Mouse (Mus musculus) small intestine, adult 10 weeks (tissue): ENCODE data around the gene Nyap2. TPM values are rescaled to one million over a fixed set of nuclear protein-coding genes. Genes with fewer than 3 reads are reported as not detected.

Experiments
- polyA plus RNA-seq: library from polyadenylated mRNA; stranded (reverse); fragments of 350-450 nt; fragmentation: Illumina TruSeq; extraction: RNeasy Lipid Tissue Mini Kit (QIAGEN cat#74804); gene quantifications from one replicate; pipeline ENCODE4 v1.2.3, GENCODE M21; 2014; ENCODE audit warnings: low replicate concordance

Gene Nyap2
- 0.07 TPM for polyA plus RNA-seq

DNA sequence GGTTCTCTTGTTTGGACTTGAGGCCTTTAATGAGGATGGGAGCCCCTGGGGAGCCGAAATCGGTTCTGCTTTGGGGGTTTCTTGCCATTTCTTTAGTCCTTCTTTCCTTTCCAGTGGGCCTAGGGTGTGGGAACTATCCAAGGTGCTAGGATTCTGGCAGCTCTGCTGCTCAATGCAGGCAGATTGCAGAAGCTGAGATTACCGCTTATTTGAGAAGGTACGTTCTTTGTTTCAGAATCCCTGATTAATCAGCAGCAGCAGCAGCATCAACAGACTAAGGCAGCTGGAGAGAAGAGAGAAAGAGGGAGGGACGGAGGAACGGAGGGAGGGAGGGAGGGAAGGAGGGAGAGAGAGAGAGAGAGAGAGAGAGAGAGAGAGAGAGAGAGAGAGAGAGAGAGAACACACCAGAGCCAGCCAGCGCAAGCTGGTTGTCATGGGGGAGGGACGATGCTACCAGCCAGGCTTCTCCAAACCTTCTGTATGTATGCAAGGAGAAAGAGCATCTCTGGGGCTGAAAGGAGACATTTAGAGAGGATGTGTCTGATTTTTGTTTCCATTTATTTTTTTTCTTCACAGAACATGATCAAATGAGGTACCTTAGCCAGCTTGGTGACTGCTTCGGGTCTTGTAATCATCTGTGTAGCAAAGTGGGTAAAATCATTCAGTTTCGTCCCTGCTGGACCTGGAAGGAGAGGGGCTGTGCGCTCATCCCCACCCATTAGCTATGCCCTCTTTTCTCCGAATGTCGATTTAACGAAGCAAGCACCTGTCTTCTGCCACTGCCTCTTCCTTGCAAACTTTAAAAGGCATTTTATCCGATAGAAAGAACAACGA, at the start of gene Nyap2:
Nyap2 (plus strand) TSS at position 120 of the 834 bp plus-strand sequence.

